Mouse (Mus musculus) kidney, postnatal 14 days (tissue): ENCODE results near the gene Pik3r3.

Experiments
- DNase-seq: peaks from one replicate; pipeline ENCODE4 v3.0.0; 2022; ENCODE audit warnings: mixed read lengths

Pik3r3 gene

GRCm38 (mm10) chr4:116220071-116220650, 1.3 kb upstream of the Pik3r3 start:
- peak; percentile 27 for DNase-seq

GRCm38 (mm10) chr4:116220780-116221139, 658 bp upstream of the Pik3r3 start:
- no peak for DNase-seq

GRCm38 (mm10) chr4:116221996-116222842, 801 bp downstream of the Pik3r3 start:
- DNase-seq, result peak; percentile 10

DNA sequence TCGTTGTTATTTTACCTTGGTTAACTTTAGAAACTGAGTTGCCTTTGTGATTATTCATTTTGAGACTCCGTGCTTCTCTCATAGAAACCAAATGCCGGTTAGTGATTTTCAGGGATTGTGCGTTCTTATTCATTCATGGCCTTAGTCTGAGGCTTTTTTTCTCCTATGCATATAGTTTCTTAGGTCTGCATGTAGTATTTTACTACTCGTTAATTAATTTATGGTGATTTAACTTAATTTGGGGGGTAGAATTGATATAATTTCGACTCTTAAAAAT, 1.4 kb downstream of the Pik3r3 start:
- DNase-seq, result no peak

GRCm38 (mm10) chr4:116243377-116243776, 22.0 kb downstream of the Pik3r3 start:
- DNase-seq, result no peak

GRCm38 (mm10) chr4:116244240-116244639, 22.8 kb downstream of the Pik3r3 start:
- no peak for DNase-seq

- DNase-seq, result peak; percentile 41
Observed at GRCm38 (mm10) chr4:116245926-116246325, 24.5 kb downstream of the Pik3r3 start.

GRCm38 (mm10) chr4:116249986-116250385, 28.6 kb downstream of the Pik3r3 start:
- DNase-seq, result no peak

DNA sequence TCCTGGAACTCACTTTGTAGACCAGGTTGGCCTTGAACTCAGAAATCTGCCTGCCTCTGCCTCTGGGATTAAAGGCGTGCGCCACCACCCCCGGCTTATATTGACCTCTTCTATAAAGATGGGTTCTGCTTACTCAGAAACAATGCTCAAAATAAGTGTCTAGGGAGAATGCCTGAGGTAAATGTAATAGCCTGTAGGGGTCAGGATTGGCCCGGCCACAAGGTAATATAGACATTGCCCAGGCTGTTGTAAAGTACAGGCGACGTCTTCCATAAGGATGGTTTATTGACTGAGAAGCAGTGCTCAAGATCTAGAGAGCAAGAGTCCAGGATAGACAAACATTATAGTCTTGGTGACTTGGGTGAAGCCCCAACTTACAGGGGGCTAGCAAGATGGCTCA, 46.8 kb downstream of the Pik3r3 start:
- no peak for DNase-seq

DNA sequence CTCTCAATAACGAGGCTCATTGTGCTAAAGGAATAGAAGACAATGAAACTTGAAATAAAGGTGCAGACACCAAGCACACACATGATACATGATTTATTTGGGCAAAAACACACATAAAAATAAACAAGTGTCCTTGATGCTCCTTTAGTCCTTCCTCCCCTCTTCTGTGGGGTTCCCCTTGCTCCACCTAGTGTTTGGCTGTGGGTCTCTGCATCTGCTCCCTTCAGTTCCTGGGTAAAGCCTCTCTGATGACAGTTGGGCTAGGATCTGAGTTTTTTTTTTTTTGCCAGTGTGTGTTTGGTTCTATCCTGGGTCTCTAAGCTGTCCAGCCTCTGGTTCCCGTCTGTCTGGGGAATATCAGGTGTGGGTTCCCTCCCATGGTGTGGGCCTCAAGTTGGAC, 60.8 kb downstream of the Pik3r3 start:
- DNase-seq, result peak; percentile 10

DNA sequence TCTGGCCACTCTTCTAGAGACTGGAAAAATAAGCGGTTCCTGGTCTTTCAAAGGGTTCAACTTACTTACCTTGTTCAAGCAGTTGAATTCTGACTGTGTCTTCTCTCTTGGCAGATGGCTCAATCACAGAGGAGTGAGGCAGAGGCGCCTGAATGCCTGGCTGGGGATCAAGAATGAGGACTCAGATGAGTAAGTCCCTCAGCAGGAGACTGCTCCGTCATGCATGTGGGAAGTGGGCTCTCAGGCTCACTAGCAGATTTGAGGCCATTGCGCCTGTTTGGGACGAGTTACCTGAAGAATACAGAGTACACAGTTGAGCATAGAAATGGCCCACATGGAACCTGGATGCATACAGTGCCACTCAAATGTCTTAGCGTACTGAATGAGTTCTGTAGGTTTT, 70.1 kb downstream of the Pik3r3 start:
- DNase-seq, result no peak

GRCm38 (mm10) chr4:116293296-116293695, 71.9 kb downstream of the Pik3r3 start:
- DNase-seq, result no peak

DNA sequence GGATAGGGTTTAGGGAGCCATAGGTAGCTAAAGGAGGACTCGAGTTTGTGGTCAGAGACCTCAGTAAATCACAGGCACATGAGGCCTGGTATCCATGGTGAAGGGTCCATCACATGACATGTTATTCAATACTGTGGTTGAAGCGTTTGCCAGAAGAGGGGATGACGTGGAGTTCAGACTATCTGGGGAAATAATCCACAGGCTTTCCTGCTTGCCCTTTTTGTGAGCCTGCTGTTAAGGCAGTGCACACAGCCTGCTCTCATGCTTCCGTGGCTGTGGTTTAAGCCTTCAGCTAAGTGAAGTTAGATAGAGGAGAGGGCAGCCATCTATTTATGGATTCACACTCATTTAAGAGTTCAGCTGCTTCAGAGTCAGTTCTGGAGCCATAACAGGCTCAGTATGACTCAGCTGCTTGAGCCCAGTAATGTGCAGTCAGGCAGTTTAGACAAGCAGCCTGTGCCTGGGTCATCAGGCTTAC, 79.5 kb downstream of the Pik3r3 start:
- DNase-seq, result no peak

DNA sequence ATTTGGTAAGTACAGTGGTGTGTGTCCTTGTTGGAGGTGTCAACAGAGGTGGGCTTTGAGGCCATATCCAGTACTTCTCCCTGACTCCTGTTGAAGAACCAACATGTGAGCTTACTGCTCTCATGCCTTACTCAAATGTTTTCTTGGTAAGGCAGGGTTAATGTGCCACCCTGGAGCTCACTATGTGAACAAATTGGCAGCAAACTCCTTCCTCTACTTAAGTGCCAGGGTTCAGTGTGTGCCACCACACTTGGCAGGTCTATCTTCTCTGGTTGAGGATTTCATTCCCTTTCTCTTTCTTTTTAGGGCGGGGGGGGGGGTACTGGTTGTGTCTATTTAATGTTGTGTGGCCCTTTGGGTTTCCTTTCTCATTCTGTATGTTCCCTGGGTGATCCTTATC, 83.1 kb downstream of the Pik3r3 start:
- no peak for DNase-seq

DNA sequence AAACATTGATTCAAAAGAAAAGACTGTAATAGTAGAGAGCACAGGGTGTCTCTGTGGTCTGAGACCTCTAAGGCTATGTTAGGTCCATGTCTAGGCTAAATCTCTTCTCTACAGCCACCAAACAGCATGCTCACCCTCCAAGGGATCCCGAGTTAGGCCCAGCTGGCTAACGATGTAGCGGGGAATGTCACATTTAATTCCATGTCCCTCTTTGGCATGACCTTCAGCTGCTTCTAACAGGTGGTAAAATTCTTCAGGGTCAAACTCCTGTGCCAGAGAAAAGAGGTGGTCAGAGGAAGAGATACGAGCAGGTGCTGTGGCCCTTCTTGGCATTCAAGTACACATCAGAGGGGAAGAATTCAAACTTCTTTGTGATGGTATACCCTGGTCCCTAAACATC, 96.2 kb downstream of the Pik3r3 start:
- no peak for DNase-seq

GRCm38 (mm10) chr4:116322127-116322526, 100.7 kb downstream of the Pik3r3 start:
- DNase-seq, result no peak

GRCm38 (mm10) chr4:116329256-116329655, 107.8 kb downstream of the Pik3r3 start:
- DNase-seq, result no peak

DNA sequence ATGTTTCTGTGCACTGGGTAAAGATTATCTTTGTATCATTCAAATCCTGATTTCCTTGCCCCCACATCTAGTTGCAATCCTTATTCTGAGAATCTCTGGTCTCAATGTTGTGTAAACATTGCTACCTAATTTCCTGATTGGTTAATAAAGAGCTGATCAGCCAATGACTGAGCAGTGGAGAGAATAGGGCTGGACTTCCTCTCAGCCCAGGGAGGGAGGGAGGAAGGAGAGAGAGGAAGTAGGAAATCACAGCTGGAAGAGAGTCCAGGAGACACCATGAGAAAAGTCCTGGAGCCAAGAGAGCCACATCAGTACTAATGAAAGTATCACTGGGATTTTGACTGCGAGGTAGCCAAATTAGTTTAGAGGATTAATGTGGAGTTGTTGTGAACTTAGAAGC, 114.9 kb downstream of the Pik3r3 start:
- no peak for DNase-seq

DNA sequence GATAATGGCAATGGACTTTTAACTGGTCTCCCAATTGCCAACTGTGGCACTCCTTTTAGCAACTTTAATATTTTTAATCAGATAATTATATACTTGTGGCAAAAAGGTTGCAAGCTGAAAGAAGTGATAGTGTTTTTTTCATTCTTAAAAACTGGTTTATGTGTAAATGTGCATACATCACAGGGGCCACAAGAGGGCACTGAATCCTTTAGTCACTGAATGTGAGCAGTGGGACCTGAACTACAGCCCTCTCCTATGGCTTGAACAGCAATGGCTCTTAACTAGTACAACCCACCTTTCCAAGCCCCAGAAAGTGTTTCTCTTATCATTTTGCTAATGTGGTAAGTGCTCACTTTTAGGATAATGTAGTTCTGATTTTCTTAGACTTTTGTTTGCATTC, 120.7 kb downstream of the Pik3r3 start:
- peak; percentile 72 for DNase-seq

- DNase-seq, result peak; percentile 24
Observed at GRCm38 (mm10) chr4:116352496-116352895, 131.1 kb downstream of the Pik3r3 start.
